Mouse (Mus musculus) spleen, embryonic (tissue): ENCODE data around the gene Coa4.
"Not testable (repeated sequence)": the region's sequence is repeated elsewhere in the genome, so short reads cannot be mapped to it uniquely, and the experiment has no call there.

Experiments used
- CTCF ChIA-PET: fragments of 350-600 bp; sonication (Branson Sonifier 250); formaldehyde crosslinking; loops from one replicate; lab custom pipeline; 2022; lab: Charles Lee

Coa4 gene

GRCm38 (mm10) chr7:100555431-100555951 is 18.6 kb downstream of the Coa4 start:
- CTCF ChIA-PET: interaction anchor here (1.2 kb wide), 1 partner anchor 34 kb away, joined by 4 read pairs; no protein-coding TSS in a partner anchor

DNA sequence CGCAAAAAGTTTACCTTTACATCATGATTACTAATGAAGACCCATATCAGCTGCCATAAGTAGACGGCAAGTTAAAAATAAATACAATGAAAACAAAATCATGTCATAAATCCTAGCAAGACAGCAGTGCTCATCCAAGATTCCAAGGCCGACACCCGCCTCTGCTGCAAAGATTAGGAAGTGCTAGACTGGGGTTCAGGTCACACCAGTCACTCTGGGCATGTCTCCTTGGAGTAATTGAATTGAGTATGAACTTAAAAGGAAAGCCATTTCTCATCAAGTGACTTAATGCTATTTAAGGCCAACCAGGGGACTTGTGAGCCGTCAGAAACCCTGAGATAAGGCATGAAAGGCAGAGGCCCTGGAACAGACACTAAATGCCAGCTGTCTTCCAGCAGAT is 20.4 kb downstream of the Coa4 start:
- CTCF ChIA-PET: interaction anchor here (0.6 kb wide), 1 partner anchor 8 kb away, joined by 9 read pairs; no protein-coding TSS in a partner anchor

DNA sequence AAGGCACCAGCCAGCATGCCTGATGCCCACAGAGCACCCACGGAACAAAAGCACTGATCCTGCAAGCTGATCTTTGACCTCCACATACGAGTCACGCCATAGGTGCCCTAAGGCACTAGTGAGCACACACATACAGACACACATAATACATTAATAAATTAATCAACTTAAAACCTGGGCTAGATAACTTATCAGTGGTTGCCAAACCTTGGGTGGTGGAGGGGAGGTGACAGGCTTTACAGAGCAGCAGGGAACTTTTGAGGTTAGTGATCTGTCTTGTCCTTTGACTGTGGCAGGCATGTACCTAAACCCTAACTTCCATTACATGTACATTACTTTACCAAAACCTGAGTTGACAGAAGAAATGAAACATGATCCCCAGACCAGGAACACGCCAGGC is 22.5 kb downstream of the Coa4 start:
- CTCF ChIA-PET: no interaction called here

- CTCF ChIA-PET: no interaction called here
Observed at GRCm38 (mm10) chr7:100561861-100562587, 25.2 kb downstream of the Coa4 start.

DNA sequence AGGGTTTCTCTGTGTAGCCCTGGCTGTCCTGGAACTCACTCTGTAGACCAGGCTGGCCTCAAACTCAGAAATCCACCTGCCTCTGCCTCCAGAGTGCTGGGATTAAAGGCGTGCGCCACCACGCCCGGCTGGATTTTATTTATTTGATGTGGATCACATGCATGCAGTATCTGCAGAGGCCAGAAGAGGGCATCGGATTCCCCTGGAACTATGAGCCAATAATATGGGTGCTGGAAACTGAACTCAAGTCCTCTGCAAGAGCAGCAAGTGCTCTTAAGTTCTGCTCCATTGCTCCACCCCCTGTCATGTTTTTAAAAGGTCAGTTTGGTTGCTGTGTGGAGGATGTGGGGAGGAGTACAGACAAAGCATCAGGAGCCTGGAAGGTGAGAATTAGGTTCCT is 30.4 kb downstream of the Coa4 start:
- CTCF ChIA-PET: not testable (repeated sequence)

DNA sequence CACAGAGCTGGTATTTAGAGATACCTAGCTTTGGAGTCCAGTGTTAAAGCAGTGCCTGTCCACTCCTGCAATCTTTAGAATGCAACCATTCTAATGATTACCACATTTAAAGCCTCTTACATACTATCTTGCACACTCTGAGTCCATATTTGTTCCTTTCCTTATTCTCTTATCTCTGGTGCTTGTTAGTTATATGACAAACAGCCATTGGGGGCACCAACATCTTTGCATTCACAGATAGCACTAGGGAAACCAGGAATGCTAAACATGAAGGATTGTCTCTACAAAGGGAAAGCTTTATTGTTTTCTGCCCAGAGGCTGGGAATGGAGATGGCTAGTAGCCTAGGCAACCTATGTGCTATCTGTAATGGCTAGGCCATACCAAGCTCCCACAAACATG is 33.0 kb downstream of the Coa4 start:
- CTCF ChIA-PET: no interaction called here

GRCm38 (mm10) chr7:100570930-100571715 is 34.3 kb downstream of the Coa4 start:
- CTCF ChIA-PET: no interaction called here

DNA sequence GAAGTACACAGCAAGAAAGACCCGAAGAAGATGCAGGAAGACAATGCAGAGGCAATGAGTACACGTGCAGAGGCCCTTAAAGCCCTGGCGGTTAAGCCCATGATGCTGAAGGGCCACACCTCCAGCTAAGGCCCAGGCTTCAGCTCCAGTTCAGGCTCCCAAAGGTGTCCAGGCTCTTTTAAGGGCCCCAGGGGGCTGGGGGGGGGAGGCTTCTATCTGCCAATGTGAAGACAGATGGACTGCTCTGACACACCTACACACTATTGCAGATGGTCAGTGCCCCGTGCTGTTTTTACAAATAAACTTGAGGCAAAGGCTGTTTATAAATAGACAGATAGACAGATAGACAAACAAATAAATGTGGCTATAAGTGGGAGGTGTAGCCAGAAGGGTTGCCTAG is 35.2 kb downstream of the Coa4 start:
- CTCF ChIA-PET: no interaction called here

- CTCF ChIA-PET: no interaction called here
Observed at GRCm38 (mm10) chr7:100572704-100573103, 35.8 kb downstream of the Coa4 start.

DNA sequence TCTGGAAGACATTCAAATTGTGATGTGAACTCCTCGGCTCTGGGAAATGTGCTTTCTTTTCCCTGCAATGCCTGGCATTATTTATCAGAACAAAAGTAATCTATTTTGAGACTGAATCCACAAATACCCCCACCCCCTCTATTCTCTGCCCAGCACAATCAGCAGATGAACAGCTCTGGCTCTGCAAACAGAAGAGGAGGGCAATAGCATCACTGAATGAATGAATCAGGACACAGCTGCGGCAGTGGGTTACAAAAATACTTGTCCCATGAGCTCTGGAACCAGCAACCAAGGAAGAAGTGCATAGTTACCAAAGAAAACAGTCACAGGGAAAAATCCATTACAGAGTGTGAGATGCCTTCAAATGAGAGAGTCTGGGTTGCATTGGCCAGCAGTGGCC is 41.9 kb downstream of the Coa4 start:
- CTCF ChIA-PET: no interaction called here

- CTCF ChIA-PET: interaction anchor here (0.7 kb wide), 1 partner anchor 400 kb away, joined by 3 read pairs; no protein-coding TSS in a partner anchor
Observed at GRCm38 (mm10) chr7:100582235-100582634, 45.4 kb downstream of the Coa4 start.

GRCm38 (mm10) chr7:100582727-100583236 is 45.9 kb downstream of the Coa4 start:
- CTCF ChIA-PET: interaction anchor here (0.7 kb wide), 2 partner anchors 88 to 399 kb away, joined by 3 read pairs; no protein-coding TSS in a partner anchor

- CTCF ChIA-PET: interaction anchor here (0.6 to 1.5 kb wide), 2 partner anchors 24 to 60 kb away, joined by 3 read pairs; no protein-coding TSS in a partner anchor
Observed at GRCm38 (mm10) chr7:100589816-100590215, 52.9 kb downstream of the Coa4 start.
